Mouse (Mus musculus) layer of hippocampus, postnatal 14 days (tissue): ENCODE results near the gene Tnrc6c. TPM values are rescaled to one million over a fixed set of nuclear protein-coding genes. Genes with fewer than 3 reads are reported as not detected.

ENCODE experiments used
- DNase-seq, 2 experiments: peaks; one replicate each; pipeline ENCODE4 v3.0.0; 2021 to 2022; ENCODE audit warnings: low spot score in 2 of 2, mixed read lengths in 1 of 2
- total RNA-seq, 2 experiments: library from RNA; stranded (reverse); gene quantifications; 2 replicates each; pipeline ENCODE4 v1.2.3; 2021

Tnrc6c gene
- total RNA-seq, 2 experiments from 2014 or later = 61.8 to 67.9 TPM

DNA sequence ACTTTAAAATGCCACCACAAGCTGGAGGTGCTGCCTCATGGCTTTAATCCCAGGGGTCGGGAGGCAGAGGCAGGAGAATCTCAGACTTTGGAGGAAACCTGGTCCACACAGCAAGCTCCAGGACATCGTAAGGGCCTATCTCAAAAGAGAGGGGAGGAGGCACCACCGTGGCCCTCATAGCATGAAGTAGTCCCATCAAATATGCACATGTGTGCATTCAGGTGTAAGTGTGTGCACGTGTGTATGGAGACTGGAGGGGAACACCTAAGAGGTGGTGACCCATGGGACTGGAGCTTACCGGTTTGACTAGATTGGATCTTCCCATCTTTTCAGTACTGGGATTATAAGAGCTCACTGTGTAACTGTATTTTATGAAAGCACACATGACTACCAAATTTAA is 74.2 kb downstream of the Tnrc6c start:
- no peak for DNase-seq

DNA sequence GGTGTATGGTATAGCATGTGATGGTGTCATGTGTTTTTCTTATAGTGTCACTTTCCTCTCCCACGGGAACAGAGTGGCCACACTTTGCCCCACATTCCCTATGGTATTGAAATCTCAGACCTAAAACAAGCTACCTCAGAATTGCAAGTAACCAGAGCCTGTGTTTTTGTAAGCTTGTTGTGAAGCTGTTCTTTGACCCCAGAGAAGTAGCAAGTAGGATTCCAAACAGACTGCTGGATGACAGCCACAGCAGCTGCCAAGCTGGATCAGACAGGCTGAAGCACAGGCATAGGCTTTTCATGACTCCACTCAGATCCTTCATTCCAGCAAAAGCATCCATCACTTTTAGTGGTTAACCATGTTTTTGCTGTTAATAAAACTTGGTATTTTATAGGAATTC is 74.8 kb downstream of the Tnrc6c start:
- peak in 1 of 2 experiments; percentile 49 for DNase-seq

DNA sequence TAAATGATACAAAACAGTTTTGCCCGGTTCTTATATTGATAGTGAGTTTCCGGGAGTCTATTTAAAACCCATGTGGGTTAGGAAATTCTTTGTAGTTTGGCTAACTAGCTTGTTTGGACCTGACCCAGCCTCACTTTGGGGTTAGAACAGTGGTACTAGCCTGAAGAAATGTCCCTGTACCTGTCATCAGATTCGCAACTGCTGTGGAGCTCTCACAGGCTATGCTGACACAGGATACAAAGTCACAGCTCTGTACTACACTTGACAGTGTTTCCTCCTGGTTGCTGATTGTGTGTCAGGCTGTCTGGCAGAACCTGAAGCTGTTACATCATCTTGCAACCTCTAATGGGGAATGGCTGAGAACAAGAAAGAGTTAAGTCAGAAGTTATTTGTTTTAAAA is 75.3 kb downstream of the Tnrc6c start:
- no peak for DNase-seq

DNA sequence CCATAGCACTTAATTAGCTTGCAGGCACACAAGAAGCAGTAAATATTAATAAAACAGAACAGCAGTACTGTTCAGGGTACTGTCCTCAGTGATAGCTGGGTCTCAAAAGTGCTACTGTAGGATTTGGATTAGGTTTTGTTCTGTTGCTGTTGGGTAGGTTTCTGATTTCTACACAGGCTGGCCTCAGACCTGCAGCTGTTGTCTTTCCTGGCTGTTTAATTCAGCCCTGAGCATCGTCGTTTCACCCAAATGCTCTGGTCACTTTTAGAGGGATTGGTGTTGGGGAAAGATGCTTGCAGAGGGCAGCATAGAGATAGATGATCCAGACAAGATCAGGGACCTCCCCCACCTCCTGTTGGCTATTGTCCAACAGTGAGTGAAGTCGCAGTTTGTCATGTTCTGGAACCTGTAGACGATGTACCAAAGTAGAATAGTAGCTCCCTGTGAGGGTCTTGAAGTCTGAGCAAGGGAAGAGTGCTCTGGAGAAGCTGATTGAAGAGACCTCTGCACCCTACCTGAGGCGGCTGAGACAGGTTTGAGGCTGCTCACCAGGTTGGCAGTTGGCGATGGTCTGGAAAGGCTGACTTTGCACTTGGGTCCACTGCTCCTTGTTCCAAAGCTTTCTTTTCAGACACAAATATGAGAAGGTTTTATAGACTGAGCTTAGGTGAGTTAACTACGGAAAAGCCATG is 75.9 kb downstream of the Tnrc6c start:
- DNase-seq = no peak

DNA sequence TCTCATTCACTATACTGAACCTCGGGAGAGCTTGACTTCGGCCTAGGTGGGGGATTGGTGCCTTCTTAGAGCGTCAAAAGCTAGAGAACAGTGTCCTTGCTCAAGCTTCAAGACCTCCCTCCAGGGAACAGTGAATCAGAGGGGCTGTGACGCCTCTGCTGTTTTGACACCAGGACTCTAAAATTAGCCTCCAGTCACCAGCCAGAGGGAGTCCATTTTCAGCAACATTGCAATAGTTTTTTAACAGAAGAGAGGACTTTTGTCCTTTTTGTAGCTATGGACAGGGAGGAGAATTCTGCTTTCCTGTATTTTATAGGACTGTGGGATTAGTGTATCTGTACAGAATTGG is 76.4 kb downstream of the Tnrc6c start:
- no peak for DNase-seq

DNA sequence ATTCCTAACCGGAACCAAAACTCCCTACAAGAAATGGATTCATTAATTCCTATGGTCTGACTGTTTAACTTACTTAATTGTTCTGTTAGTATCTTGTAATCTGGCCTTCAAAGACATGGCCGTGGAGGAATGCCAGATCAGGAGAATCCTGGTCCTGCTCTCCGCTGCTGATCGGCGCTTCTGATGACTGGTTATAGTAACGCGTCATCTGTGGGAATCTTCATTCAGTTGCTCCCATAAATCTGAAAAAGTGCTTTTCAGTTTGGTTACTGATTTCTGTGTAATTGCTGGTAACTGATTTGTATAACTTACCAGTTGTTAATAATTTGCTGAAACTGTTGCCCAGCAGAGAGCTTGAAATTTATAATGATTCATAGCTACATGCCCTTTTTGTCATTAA is 77.4 kb downstream of the Tnrc6c start:
- no peak for DNase-seq

DNA sequence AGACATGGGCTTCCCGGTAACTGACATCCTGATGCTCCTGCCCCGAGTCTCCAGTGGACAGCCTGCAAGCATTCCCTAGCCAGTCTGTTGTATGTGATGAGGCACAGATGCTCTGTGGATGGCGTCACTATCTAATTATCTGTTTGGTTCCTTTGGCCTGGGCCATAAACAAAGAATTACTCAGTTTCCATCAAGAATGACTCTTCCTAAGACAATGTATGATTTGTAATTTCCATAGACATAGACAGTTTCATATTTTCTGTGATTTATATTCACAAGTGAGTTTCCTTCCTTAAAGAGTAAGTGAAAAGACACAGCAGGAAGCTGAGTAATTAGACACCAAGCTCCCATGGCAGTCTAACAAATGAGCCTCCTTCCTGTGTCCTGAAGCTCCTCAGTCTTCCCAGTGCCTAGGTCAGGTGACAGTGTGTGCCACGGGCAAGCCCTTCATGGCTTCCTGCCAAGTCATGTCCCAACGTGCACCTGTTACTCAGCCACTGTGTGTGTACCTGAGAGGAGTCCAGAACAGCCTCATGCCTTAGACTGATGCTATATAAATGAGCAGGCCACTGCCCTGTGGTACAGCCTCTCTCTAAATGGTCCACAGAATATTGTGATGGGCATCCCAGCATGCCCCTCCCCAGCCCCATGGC is 82.1 kb downstream of the Tnrc6c start:
- DNase-seq = no peak

DNA sequence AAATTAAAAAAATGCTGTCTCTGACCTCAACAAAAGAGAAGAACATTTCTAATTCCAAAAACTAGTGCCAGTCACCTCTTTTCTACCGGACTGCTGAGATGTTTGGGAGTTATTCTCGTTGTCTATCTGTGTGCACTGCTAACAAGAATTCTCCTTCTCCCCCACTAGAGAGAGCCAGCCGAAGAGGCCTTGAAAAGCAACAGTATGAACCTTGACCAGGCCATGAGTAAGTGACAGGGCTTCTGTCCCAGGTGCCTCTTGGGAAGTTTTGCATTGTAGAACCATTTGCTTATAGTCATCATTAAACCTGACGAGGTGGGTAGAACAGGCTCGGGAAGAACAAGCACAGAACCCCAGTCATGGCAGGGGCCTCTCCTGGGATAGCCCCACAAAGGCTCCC is 84.0 kb downstream of the Tnrc6c start:
- DNase-seq = no peak

DNA sequence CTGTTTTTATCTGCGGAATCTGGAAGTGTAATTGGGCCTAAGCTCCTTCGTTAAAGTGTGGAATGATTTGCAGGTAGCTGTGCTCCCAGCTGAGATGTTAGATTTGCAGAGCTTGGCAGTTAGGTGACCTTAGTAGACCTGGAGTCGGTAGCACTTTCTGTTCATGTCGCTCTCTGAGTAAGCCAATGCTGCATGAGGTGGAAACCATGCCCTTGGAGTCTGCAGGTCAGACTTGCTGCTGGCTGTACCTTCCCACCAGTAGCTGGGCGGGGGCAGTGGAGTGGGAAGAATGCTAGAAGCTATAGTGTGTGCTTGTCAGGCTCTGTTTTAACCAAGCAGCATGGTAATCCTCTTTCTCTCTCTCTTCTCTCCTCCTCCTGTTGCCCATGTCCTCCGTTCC is 87.0 kb downstream of the Tnrc6c start:
- DNase-seq = no peak

DNA sequence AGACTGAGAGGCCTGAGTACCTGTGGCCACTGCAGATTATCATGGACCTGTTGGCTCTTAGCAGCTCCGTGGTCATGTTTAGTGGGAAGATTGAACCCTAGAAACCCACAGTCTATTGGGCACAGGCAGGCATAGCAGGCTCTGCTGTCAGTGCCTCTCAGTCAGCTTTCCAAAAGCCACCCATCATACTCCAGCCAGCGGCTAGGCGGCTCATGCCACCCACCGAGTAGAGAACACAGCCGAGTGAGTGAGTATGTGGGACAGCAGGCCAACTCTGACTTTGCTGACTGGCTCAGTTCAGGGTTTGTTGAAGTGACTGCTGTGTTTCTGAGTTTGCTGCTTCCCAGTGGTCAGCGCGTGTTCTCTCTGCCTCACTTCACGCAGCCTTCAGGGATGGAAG is 88.2 kb downstream of the Tnrc6c start:
- DNase-seq = no peak

DNA sequence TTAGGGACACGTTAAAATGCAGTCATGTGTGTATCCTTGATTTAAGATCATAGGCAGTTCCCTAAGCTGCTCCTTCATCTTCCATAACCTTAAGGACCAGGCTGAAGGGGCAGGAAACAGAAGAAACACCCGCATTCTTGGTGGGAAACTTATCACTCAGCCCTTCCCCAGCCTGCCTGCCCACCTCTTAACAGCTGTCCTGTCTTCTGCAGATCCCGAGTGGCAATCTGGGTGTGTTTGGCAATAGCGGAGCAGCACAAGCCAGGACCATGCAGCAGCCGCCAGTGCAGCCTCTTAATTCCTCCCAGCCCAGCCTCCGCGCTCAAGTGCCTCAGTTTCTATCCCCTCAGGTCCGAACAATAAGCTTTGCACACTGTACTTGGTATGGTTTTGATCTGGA is 88.6 kb downstream of the Tnrc6c start:
- no peak for DNase-seq

DNA sequence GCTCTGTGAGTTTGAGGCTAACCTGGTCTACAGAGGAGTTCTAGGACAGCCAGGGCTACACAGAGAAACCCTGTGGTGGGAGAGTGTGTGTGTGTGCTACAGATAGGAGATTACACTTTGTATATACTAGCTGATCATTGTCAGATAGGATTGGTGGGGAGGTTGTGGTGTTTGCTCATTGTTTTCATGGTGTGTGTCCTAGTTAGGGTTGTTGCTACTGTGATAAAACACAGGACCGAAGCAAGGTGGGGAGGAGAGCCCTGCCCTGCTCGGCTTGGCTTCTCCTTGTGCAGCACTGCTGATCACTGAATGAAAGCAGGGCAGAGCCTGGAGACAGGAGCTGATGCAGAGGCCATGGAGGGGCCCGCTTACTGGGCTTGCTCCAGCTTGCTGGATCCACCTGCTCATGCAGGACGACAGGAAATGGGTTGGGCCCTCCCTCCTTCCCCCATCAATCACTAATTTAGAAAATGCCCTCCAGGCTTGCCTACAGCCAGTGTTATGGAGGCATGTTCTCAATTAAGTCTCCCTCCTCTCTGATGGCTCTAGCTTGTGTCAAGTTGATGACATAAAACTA is 89.5 kb downstream of the Tnrc6c start:
- DNase-seq = no peak

DNA sequence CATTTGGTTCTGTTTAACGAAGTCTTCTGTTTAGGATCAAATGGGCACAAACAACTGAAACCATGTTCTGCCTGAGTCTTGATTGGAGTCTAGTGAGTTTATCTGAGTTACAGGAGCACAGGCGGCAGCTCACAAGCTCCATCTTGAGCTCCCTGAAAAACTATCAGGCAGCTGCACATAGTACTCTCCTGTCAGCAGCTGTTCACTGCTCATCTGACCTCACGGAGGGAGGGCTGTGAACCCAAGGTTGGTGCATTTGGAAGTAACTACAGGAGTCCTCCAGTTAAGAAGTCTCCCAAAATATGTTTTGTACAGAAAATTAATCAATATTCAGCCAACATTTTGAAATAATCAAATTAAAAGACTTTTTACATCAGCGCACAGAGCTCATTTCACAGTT is 94.5 kb downstream of the Tnrc6c start:
- no peak for DNase-seq

DNA sequence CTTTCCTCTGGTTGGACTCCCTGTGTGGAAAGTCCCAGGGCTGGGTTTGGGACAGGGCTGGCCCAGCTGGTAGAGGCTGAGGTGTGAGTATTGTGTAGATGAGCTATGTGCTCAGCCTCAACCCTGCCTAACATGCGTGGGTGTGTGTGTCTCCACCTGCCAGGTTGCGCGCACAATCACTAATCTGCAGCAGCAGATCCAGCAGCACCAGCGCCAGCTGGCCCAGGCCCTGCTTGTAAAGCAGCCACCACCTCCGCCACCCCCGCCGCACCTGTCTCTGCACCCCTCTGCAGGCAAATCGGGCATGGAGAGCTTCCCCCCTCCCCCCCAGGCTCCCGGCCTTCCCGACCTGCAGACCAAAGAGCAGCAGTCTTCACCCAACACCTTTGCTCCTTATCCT is 95.3 kb downstream of the Tnrc6c start:
- DNase-seq = peak; percentile 68 to 84

DNA sequence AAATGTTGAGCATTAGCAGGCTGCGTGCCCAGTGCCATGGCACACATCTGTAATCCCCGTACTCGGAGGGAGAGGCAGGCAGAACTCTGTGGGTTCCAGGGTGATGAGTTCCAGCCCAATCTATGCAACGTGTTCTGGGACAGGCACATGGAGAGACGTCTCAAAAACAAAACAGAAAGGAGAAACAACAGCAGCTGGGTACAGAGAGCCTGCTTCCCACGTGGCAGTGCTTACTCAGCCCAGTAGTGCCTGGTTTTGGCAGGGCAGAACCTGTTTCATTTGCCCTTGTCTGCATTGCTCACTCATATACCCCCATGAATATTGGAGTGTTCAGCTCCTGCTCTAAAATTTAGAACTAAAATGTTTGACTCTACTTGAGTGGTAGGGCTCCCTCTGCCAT is 97.5 kb downstream of the Tnrc6c start:
- DNase-seq = no peak

DNA sequence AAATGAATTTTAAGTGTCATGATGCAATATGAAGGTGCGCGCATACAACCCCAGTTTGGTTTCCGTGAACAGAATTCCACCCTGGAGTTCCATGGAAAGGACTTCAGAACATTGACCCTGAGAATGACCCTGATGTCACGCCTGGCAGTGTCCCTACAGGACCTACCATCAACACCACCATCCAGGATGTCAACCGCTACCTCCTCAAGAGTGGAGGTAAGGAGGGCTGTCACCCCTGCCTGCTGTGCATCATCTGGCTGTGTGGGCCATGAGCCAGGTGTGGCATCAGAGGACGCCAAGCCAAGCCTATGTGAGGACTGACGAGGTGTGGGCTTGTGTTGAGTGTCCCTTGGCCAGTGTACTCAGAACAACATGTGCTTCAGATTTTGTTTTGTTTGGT is 101.8 kb downstream of the Tnrc6c start:
- DNase-seq = no peak

DNA sequence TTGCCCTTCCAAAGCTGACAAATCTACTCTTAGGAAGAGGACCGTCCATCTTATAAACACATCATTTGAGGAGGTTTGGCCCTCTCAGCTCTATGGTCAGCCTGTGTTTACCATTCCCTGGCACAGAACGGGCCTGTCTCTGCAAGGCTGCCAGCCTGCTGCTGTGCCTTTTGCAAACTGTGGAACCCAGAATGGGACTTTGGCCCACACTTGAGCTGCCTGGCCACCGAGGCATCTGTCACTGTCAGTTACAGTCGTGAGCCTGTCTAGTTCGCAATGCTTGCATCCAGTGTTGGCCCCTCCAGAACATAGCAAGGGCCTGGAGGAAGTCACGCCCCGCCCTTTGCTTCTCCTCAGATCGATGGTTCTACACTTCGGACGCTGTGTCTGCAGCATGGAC is 105.2 kb downstream of the Tnrc6c start:
- DNase-seq = no peak

DNA sequence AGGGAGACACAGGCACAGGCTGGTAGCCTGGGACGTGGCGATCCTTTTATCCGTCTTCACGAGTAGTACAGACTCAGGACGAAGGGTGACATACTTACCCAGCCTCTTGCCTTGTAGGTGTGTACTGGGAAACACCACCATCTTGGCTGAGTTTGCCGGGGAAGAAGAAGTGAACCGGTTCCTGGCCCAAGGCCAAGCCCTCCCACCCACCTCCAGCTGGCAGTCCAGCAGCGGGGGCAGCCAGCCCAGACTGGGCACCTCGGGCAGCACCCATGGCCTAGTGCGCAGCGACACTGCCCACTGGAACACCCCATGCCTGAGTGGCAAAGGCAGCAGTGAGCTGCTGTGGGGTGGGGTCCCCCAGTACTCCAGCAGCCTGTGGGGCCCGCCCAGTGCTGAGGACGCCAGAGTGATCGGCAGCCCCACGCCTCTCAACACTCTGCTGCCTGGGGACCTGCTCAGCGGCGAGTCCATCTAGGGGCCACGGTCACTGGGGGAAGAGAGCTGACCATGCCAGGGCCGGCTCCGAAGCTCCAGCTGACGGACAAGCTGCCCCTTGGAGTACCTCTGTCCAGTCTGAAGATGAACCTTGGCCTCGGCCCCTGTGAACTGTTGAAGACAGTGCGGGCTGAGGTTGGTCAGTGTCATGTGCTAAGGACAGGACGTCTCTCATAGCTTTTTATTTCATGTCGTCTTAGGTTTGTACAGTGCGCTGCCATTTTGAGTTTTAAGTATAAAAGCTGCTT is 106.5 kb downstream of the Tnrc6c start:
- DNase-seq = no peak

DNA sequence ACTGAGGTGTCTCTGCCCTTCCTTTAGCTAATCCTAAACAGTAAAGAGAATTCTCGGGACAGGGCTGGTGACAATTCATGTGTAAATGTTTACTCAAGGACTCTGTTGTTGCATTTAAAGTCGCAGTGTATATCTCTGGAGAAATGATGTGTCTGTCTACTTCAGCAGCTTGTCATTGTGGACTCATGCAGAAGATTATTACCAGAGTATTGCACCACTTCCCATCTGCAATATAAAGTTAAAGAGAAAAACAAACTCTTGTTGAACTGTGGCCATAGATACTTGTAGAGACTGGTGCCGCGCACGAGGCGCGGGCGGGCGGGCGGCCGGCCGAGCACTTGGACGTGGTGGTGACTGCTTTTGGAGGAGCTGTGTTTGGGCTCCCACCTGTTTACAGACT is 107.7 kb downstream of the Tnrc6c start:
- DNase-seq = no peak

DNA sequence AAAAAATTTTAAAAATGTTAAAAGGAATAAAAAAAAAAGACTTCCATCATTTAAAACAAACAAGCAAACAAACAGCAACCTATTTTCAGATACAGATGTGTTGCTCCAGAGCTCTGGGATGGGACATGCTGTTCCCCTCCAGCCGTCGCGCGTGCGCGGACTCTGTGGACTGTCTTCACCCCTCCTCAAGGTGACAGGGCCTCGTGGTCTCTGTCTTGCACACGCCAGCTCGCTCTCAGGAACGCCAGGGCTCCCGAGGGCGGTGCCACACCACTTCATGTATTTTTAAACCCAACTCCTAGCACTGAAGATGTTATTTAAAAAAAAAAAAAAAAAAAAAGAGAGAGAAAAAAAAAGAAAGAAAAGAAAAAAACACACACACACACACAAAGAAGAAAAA is 108.2 kb downstream of the Tnrc6c start:
- no peak for DNase-seq

DNA sequence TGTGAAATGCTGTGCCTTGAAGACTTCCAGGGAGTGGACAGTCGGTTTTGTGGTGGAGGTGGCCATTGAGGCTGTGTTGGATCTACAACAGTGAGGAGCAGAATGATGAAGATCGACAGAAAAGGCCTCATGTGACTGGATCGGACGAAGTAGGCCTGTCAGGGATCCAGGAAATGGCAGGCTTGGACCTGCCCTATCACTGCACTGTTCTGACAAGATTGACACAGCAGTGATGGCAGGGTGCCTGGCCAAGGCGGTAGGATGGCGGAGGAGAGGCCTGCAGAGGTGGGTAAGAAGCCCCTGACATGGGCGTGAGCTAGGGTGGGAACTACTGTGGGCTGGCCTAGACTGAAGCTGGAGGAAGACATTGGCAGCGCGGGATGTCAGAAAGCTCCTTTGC is 110.2 kb downstream of the Tnrc6c start:
- DNase-seq = no peak

DNA sequence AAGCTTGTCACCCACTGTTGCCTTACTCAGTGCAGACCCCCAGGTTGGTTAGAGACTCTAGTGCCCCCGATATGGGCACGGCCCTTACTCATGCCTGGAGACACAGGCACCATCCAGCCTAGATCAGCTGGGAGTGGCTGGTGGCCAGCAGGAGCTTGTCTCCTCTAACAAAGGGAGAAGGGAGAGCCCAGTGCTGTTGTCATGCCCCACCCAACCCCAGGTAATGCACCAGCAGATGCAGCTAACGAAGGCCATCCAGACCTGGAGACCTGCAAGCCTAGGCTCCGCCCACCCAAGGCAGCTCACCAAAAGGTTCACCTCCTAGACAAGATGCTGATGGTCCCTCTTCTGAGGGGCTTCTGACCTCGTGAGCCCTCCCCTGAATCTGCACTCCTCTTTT is 111.3 kb downstream of the Tnrc6c start:
- DNase-seq = no peak
